Mouse (Mus musculus) A20 (cell line): ENCODE measurements around the gene Rdh16f1.
"Not testable (repeated sequence)": the region's sequence is repeated elsewhere in the genome, so short reads cannot be mapped to it uniquely, and the experiment has no call there.

Experiments
- DNase-seq: peaks from one replicate; pipeline ENCODE4 v3.0.0-alpha.2; 2011; ENCODE audit warnings: low read depth, low spot score

Gene Rdh16f1

GRCm38 (mm10) chr10:127748847-127749612 is 10.6 kb upstream of the Rdh16f1 start:
- DNase-seq, result no peak

DNA sequence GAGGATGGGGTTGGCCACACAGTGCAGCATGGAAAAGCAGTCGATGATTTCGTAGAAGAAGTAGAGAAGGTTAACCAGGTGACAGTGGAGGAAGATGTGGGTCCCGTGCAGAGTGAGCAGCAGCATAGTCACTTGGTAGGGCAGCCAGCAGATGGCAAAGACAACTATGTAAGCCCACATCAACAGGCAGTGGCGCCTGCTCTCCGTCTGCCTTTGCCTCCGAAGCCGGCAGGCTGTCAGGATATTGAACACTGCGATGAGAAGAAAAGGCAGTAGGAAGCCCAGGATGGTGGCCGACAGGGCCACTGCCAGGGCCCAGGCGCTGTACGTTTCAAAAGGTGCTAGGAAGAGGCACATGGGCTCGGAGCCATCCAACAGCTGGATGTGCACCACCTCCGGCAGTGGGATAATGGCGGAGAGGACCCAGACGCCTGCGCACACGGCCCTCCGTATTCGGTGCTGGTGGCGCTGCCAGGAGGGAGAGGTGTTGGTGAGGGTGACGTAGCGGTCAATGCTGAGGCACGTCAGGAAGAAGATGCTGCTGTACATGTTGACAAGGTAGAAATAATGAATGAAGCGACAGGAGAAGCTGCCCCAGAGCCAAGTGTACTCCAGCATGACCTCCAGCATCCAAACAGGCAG is 9.3 kb upstream of the Rdh16f1 start:
- no peak for DNase-seq

GRCm38 (mm10) chr10:127751548-127751947 is 8.0 kb upstream of the Rdh16f1 start, which contains the start of gene Gpr182:
Gpr182 (minus strand) TSS chr10:127751732.
- no peak for DNase-seq

- no peak for DNase-seq
These were observed 4.9 kb upstream of the Rdh16f1 start for GRCm38 (mm10) chr10:127754566-127755166.

GRCm38 (mm10) chr10:127755246-127755645 is 4.3 kb upstream of the Rdh16f1 start:
- no peak for DNase-seq

DNA sequence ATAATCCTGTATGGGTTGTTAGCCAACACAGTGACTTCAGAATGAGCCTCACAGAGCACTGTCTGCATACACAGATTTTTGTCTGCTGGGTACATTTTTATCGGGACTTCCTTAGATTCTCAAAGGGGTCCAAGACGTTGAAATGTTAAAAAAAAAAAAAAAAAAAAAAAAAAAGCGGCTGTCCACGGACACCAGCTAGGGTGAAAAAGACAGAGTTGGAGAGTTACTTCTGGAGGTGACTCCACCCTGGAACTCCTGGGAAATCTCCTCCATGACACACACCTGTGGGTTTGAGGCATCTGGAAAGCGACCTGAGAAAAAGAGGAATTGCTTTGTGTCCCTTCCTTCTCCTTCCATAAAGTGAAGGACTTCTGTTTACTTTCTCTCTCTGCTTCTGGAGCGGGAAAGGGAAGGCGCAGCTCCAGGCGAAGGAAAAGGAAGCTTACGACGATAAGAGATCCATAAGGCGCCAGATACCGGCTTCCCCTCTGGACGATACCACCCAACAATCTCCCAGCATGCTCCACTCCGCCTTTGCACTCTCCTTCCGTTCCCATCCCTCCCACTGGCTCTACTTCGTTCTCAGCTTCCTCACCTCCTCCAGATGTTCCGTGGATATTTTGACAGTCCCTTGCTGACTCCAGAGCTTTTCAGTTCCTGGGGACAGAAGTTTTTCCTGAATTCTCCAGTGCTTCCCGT is 3.7 kb upstream of the Rdh16f1 start:
- DNase-seq, result no peak

DNA sequence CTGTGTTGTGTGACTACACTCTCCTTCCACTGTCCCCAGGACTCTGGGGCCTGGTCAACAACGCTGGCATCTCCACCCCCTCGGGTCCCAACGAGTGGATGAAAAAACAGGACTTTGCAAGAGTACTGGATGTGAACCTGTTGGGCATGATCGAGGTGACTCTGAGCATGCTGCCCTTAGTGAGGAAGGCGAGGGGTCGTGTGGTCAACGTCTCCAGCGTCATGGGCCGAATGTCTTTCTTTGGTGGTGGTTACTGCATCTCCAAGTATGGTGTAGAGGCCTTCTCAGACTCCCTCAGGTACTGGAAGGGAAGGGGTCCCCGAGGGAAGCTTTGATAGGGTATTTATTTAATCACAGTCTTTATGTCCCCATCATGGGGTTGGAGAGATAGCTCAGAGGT is 3.3 kb downstream of the Rdh16f1 start:
- DNase-seq, result not testable (repeated sequence)

DNA sequence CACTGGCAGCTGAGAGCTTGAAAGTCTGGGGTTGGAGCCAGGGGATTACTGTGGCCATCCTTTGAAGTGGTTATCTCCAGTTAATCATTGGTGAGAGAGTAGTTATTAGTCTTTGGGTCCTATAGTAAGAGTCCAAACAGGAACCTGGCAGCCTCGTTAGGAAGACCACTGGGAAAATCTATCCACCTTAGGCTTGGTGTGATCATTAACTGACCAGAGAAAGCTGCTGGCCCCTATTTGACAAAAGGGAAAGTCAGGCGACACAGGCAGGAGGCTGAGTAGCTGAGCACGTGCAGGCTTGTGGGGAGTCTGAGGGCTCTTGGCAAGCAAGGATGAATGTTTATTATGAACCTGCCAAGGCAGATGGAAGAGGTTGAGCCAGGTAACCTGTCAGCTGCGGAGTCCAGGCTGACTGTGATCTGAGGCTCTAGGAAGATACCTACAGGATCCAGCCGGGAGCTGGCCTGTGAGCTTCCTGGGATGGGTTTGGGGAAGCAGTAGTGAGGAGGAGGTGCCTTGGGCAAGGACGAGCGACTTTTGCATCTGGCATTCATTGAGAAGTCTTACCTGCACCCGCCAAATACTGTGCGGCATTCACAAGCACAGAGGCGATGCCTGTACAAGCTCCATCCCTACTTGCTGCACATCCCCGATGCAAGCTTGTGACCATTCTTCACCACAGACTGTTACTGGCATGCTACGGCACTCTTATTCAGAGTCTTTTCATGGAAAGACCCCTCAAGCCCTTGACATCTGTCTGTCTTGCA is 4.5 kb downstream of the Rdh16f1 start:
- DNase-seq, result no peak

- no peak for DNase-seq
These were observed 7.0 kb downstream of the Rdh16f1 start for GRCm38 (mm10) chr10:127766564-127766963.

DNA sequence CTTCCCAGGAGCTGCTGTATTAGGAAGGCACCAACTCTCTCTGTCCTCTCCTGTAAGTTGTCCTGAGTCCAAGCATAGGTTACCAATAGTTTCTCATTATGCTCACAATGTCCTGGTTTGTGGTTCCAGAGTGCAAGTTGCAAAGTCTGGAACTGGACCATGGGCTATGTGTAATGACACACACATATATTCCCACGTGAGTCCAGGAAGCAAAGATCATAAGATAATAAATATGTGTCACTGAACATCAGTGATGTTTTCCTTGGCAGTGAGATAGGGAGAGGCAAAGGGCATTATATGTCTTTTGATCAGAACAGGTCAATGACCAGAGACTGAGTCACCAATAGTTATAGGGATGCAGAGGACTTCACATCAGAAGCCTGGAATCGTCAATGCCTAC is 16.4 kb downstream of the Rdh16f1 start, which contains the start of gene Rdh9:
Gene Rdh9 (plus strand): TSS at position 376 of the 400 bp plus-strand sequence.
- no peak for DNase-seq

DNA sequence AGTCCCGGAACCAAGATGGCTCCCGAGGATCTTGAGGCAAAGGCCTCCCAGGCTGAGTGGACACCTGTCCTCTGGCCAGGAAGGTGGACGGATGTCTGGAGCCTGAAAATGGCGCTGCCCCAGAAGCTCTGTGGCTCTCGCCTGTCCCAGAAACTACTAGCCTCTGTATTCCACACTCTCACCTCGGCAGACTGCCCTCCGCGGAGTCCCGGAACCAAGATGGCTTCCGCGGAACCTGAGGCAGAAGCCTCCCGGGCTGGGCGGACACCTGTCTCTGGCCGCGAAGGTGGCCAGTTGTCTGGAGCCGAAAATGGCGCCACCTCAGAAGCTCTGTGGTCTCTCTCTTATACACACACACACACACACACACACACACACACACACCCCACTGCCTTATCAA is 22.7 kb downstream of the Rdh16f1 start:
- not testable (repeated sequence) for DNase-seq

DNA sequence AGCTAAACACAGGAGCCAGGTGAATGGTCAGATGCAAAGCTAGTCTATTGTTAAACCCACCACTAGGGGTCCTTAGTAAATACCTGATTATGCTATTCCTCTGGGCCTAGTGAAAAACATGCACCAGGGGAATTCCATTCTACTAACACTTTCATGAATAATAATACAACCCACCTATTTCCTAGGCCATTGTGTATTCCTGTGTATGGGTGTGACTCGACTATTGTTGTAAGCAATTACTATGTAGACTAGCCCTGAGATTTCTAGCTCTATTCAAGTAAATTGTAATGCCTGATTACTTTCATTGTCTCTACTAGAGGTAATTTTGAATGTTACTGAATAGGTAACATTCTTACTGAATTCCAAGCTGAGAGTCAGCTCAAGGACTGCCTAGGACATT is 25.8 kb downstream of the Rdh16f1 start:
- peak; percentile 12 for DNase-seq

DNA sequence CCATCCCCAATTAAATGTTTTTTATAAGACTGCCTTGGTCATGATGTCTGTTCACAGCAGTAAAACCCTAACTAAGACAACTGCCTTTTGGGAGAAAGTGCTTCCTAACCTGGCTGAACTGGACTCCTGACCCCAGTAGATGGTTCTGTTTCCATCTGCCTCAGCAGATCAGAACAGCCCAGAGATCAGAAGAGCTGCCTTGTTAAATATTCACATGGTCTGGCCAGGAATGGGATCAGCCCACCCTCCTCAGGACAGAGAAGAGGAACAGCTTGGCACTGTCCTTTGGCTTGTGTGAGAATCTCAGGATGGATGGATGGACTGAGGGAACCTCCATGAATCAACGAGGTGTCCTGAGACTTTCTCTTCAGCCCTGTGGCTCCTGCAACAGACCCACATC is 39.7 kb downstream of the Rdh16f1 start:
- no peak for DNase-seq

DNA sequence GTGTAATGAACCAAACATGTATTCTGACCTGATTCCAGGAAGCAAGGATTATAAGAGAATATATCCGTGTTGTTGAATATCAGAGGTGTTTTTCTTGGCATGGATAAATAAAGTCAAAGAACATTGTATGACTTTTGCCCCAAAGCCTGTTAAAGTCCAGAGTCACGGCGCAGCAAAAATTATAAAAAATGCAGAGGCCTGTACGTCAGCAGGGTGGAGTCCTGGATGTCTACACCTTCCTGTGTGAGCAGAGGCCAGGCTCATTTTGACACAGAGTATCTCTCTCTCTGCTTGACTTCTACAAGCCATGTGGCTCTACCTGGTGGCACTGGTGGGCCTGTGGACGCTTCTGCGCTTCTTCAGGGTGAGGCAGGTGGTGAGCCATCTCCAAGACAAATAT is 41.3 kb downstream of the Rdh16f1 start, which contains the start of gene Rdh16:
Gene Rdh16 (plus strand): TSS at position 262 of the 400 bp plus-strand sequence.
- no peak for DNase-seq

DNA sequence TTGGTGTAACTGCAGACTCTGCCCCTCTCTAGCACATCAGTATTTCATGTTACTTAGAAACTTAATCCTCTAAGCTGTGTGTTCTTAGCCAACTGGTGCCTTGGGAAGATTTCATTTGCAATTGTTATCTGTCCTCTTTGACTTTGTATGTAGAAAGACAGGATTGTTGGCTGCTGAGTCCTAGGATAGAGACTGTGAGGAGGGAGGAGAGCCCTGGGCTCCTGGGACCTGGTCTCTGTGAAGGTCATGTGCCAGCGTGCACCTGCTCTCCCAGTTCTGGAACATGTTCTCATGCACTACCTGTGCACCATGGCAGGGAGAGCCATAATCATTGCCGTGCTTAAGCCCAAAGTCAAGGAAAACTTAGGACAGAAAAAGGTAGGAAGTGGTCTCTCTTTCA is 42.0 kb downstream of the Rdh16f1 start:
- no peak for DNase-seq

GRCm38 (mm10) chr10:127802236-127802635 is 42.6 kb downstream of the Rdh16f1 start:
- no peak for DNase-seq

- DNase-seq, result no peak
These were observed 44.8 kb downstream of the Rdh16f1 start for GRCm38 (mm10) chr10:127804416-127804815.

DNA sequence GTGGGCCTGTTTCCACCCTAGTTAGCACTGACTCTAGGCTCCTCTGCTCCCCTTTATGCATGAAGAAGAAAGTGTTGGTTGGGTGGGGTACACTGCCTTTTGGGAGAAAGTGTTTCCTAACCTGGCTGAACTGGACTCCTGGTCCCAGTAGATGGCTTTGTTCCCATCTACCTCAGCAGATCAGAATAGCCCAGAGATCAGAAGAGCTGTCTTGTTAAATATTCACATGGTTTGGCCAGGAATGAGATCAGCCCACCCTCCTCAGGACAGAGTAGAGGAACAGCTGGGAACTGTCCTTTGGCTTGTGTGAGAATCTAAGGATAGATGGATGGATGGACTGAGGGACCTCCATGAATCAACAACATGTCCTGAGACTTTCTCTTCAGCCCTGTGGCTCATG is 56.3 kb downstream of the Rdh16f1 start:
- DNase-seq, result no peak

DNA sequence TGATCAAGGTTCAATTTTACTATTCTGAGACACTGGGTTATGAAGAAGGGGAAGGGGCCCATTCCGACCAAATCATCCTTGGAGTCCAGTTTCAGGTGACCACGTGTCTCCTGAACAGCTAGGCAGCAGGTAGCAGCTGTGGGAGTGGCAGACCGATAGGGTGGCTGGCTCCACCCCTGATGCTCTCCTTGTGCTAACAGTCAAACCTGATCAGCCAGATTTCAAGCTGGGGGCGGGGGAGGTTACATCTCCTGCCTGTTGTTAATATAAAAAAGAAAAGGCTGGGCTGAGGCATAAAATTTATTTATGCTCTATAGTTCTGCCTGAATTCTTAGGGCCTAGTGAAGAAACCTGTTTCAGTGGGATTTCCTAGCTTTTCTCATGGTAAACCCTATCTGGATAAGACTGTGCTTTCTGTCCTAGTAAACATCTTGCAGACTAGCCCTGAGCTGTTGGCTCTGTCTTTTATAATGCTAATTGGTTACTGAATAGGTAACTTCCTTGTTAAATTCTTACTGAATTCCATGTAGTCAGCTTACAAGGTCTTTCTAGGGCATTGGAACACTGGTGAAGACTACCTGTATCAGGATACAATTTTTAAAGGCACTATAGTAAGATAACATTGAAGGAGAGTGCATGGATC is 57.8 kb downstream of the Rdh16f1 start:
- not testable (repeated sequence) for DNase-seq

DNA sequence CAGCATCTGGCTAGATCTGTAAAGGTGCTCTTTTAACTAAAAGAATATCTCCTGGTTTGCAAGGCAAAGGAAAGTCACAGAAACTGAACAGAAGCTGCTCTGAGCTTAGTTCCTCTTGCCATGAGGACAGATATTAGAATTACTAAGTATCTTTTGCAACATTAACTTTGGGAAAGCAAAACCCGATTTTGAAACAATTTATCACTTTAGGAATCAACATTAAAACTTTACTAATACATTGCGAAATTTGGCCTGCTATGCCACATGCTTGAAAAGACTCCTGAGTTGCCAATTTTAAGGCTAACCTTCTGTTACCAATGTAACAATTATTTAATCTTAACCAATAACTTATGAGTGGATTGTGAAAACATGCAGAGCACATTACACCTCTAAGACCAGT is 62.2 kb downstream of the Rdh16f1 start:
- not testable (repeated sequence) for DNase-seq

- peak; percentile 60 for DNase-seq
These were observed 65.8 kb downstream of the Rdh16f1 start for GRCm38 (mm10) chr10:127825386-127825785.
